Mouse (Mus musculus): ENCODE measurements around the gene Bcl2l10.

DNA sequence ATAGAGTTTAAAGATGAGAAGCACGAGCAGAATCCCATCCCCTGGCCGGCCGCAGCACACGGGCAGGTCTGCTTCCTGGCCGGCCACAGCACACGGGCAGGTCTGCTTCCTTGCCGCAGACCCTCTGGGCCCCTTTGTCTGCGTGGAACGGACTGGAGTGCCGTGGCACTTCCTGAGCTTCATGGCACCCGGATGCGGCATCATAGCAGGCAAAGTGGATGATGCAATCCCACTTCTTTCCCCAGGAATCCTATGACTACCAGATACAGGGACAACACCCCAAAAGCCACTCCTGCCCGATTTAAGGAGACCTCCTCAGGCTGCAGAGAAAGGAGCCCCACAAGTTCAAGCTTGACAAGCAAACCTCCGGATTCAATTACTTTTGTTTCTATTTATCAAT, 35.3 kb downstream of the Bcl2l10 start:
- TF ChIP-seq POLR2A (IDR thresholded peaks at IDR 0.05; ENCODE audit: extremely low read depth, insufficient read depth, low read length) (no peak), CTCF (IDR thresholded peaks at IDR 0.05; ENCODE audit: low read depth, low read length) (no peak)

Data from liver, adult 2 months (tissue).